Mouse (Mus musculus) olfactory bulb, adult 2 months (tissue): Measurements from ENCODE around the gene Rabep2. TPM values are rescaled to one million over a fixed set of nuclear protein-coding genes. Genes with fewer than 3 reads are reported as not detected.

Source experiments
- H3K27ac ChIP-seq: fragments of 200-500 bp; 2 replicates; pipeline ENCODE4 v1.5.1; 2012; ENCODE audit warnings: low read depth, low read length; ENCODE audit not compliant: insufficient read depth
- H3K4me1 ChIP-seq: fragments of 200-500 bp; 2 replicates; pipeline ENCODE4 v1.6.1; 2012; ENCODE audit warnings: low read length; ENCODE audit not compliant: control insufficient read depth, insufficient read depth
- H3K4me3 ChIP-seq: fragments of 200-500 bp; 2 replicates; pipeline ENCODE4 v1.5.1; 2012; ENCODE audit warnings: mild to moderate bottlenecking, low read depth, low read length, moderate library complexity; ENCODE audit not compliant: insufficient read depth
- CTCF ChIP-seq: fragments of 200-500 bp; IDR thresholded peaks from 2 replicates; pipeline ENCODE4 v1.5.1; 2012; ENCODE audit warnings: low read depth, mild to moderate bottlenecking, low read length, moderate library complexity; ENCODE audit not compliant: insufficient read depth
- POLR2A ChIP-seq: fragments of 200-500 bp; IDR thresholded peaks from 2 replicates; pipeline ENCODE4 v1.6.1; 2012; ENCODE audit warnings: mild to moderate bottlenecking, low read depth, low read length, moderate library complexity; ENCODE audit not compliant: insufficient read depth
- WGBS: fragments of 180-500 bp; shearing (Covaris S2); methylation state at CpG from one replicate; pipeline ENCODE4 v1.1.7; 2018; 5-methylcytosine and 5-hydroxymethylcytosine counted together
- polyA plus RNA-seq: library from polyadenylated mRNA; stranded (reverse); fragments of >200 nt; gene quantifications from 2 replicates; pipeline ENCODE4 v1.2.4, GENCODE M21; 2012; ENCODE audit warnings: low replicate concordance; ENCODE audit not compliant: missing spikeins, insufficient read depth, insufficient read length

Gene Rabep2
- polyA plus RNA-seq, 1 experiment = not detected

DNA sequence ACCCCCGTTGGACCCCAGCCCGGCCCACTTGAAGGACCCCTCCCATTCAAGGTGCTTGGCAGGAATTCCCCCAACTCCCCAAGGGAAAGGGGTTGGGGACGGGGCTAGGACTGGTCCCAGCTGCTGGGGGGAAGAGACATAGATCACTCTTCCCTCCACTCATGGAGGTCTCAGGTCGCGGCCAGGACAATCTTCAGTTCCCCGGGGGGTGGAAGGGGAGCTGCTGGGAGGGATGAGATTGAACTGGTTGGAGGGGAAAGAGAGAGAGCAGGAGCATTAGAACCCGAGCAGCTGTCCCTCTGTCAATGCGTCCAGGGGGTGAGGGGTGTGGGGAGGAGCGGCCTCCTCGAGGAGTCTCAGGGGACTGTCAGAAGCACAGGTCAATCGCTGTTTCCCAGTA, 63.4 kb downstream of the Rabep2 start:
- 52% methylated on average over 11 of the region's 11 CpGs for WGBS
- Histone ChIP-seq H3K4me1 (peaks cover 7% of the 10 kb centered on the region), H3K27ac (no peak overlapping the region), H3K4me3 (no peak overlapping the region)
- TF ChIP-seq POLR2A (no peak), CTCF (no peak)

DNA sequence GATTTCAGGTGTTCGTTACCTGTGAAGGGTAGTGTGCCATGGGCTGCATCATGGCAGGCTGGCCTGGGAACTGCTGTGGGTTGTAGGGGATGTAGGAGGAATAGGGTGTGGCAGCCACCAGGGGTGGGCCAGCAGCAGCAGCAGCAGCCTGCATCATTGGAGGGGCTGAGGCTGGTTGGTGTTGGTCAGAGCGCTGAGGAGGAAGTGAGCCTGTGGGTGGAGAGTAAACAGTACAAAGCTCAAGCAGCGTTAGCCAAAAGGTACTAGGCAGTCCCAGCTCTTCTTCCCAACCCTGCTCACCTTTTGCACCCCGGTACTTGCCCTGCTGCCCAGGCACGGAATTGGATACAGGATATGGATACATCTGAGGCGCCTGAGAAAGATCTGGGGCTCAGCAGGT, 65.6 kb downstream of the Rabep2 start:
- Histone ChIP-seq H3K27ac (no peak overlapping the region), H3K4me3 (no peak overlapping the region), H3K4me1 (no peaks in the 10 kb centered on the region)
- 88% methylated on average over 6 of the region's 6 CpGs for WGBS
- TF ChIP-seq POLR2A (no peak), CTCF (no peak)

DNA sequence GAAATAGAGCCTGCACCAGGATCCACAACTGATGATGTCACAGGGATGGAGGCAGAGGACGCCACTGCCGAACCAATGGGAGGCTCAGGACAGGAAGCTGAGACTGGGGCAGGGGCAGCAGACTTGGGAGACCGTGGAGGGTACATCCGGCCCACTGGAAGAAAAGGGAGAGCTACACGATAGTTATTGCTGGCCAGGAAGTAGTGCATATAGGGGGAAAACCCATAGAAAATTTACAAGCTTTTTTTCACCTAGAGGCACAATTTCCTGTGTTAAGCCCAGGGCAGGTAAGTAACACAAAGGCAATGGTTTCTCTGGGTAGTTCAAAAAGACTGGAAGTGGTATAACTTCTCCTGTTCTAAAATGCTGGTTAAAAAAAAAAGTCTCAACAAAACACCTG, 67.9 kb downstream of the Rabep2 start:
- no peak overlapping the region for H3K4me3 ChIP-seq
- TF ChIP-seq POLR2A (no peak), CTCF (no peak)
- H3K27ac ChIP-seq = no peak overlapping the region
- no peaks in the 10 kb centered on the region for H3K4me1 ChIP-seq
- 87% methylated on average over 5 of the region's 5 CpGs for WGBS

DNA sequence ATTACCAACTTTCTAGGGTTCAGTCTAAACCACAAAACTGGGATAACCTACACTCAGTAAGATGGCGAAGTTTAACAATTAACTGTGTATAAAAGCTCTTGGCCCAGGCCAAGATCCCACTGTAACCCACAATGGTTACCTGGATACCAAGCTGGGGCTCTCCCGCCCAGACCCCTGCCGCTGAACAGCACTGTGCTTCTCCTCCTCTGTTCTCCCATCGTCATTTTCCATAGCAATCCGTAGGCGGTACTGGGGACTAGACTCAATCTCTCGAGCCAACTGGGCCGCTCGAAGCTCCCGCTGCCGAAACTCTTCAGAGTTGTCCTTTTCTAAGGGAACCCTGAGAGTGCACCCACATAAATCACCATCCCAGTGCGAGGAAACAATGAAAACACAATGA, 69.4 kb downstream of the Rabep2 start:
- no peak for TF ChIP-seq POLR2A
- TF ChIP-seq CTCF = no peak
- no peak overlapping the region for H3K27ac ChIP-seq
- H3K4me1 ChIP-seq = no peaks in the 10 kb centered on the region
- WGBS = 73% methylated on average over 12 of the region's 12 CpGs
- no peak overlapping the region for H3K4me3 ChIP-seq

Other genes starting within 250 kb of the Rabep2 start
- gene Xpo6, start 228.3 kb upstream of the Rabep2 start, polyA plus RNA-seq = not detected in 2 replicates
- not detected in 2 replicates for gene Sbk1, start 156.1 kb upstream of the Rabep2 start, polyA plus RNA-seq
- 430 and 536 TPM in 2 replicates for gene Lat, start 59.2 kb upstream of the Rabep2 start, polyA plus RNA-seq
- not detected in 2 replicates for gene Spns1, start 51.3 kb upstream of the Rabep2 start, polyA plus RNA-seq
- gene Nfatc2ip, start 32.0 kb upstream of the Rabep2 start, polyA plus RNA-seq = not detected in 2 replicates
- not detected in 2 replicates for gene Cd19, start 13.9 kb upstream of the Rabep2 start, polyA plus RNA-seq
- gene Atp2a1, start 34.3 kb downstream of the Rabep2 start, polyA plus RNA-seq = not detected in 2 replicates
- not detected in 2 replicates for gene Sh2b1, start 46.7 kb downstream of the Rabep2 start, polyA plus RNA-seq
- gene Tufm, start 58.6 kb downstream of the Rabep2 start, polyA plus RNA-seq = not detected in 2 replicates
- gene Atxn2l, start 74.7 kb downstream of the Rabep2 start, polyA plus RNA-seq = 471 TPM in 1 of 2 replicates, not detected in the other
- gene Eif3c, start 137.7 kb downstream of the Rabep2 start, polyA plus RNA-seq = 330 TPM in 1 of 2 replicates, not detected in the other
- gene Apobr, start 156.2 kb downstream of the Rabep2 start, polyA plus RNA-seq = not detected in 2 replicates
- gene Cln3, start 157.1 kb downstream of the Rabep2 start, polyA plus RNA-seq = not detected in 2 replicates
- not detected in 2 replicates for gene Il27, start 166.2 kb downstream of the Rabep2 start, polyA plus RNA-seq
- not detected in 2 replicates for gene Nupr1, start 202.1 kb downstream of the Rabep2 start, polyA plus RNA-seq
- gene Sgf29, start 220.6 kb downstream of the Rabep2 start, polyA plus RNA-seq = not detected in 2 replicates
- not detected in 2 replicates for gene Sult1a1, start 247.7 kb downstream of the Rabep2 start, polyA plus RNA-seq